Mouse (Mus musculus): ENCODE measurements around the gene Asb8.

Gene Asb8

GRCm38 (mm10) chr15:98116287-98116686 lies 49.1 kb downstream of the Asb8 start:
- no peak for DNase-seq (ENCODE audit: low spot score)

GRCm38 (mm10) chr15:98115779-98116163 lies 49.7 kb downstream of the Asb8 start:
- no peak for DNase-seq (ENCODE audit: low spot score)

GRCm38 (mm10) chr15:98114852-98115778 lies 50.3 kb downstream of the Asb8 start:
- no peak for DNase-seq (ENCODE audit: low spot score)

- no peak for DNase-seq (ENCODE audit: low spot score)
Observed at GRCm38 (mm10) chr15:98114098-98114851, 51.1 kb downstream of the Asb8 start.

GRCm38 (mm10) chr15:98111791-98112190 lies 53.6 kb downstream of the Asb8 start:
- peak; percentile 80 for DNase-seq (ENCODE audit: low spot score)

GRCm38 (mm10) chr15:98108297-98109152 lies 56.9 kb downstream of the Asb8 start:
- peak; percentile 87 for DNase-seq (ENCODE audit: low spot score)

GRCm38 (mm10) chr15:98107703-98108296 lies 57.6 kb downstream of the Asb8 start:
- peak; percentile 37 for DNase-seq (ENCODE audit: low spot score)

GRCm38 (mm10) chr15:98107230-98107629 lies 58.2 kb downstream of the Asb8 start:
- no peak for DNase-seq (ENCODE audit: low spot score)

GRCm38 (mm10) chr15:98106506-98106905 lies 58.9 kb downstream of the Asb8 start:
- peak; percentile 58 for DNase-seq (ENCODE audit: low spot score)

GRCm38 (mm10) chr15:98102401-98102800 lies 63.0 kb downstream of the Asb8 start:
- no peak for DNase-seq (ENCODE audit: low spot score)

GRCm38 (mm10) chr15:98098519-98098918 lies 66.9 kb downstream of the Asb8 start:
- DNase-seq (ENCODE audit: low spot score): no peak

- no peak for DNase-seq (ENCODE audit: low spot score)
Observed at GRCm38 (mm10) chr15:98096957-98097356, 68.5 kb downstream of the Asb8 start.

- DNase-seq (ENCODE audit: low spot score): no peak
Observed at GRCm38 (mm10) chr15:98094905-98095304, 70.5 kb downstream of the Asb8 start.

GRCm38 (mm10) chr15:98093121-98094011 lies 72.1 kb downstream of the Asb8 start, which contains the start of gene Senp1:
Gene Senp1, minus strand, starts transcription at chr15:98093744.
- peak; percentile 94 for DNase-seq (ENCODE audit: low spot score)

- DNase-seq (ENCODE audit: low spot score): no peak
Observed at GRCm38 (mm10) chr15:98092372-98093120, 72.9 kb downstream of the Asb8 start, which contains the start of gene Pfkm. Gene Pfkm, plus strand, starts transcription at chr15:98092589.

GRCm38 (mm10) chr15:98091841-98092240 lies 73.6 kb downstream of the Asb8 start:
- no peak for DNase-seq (ENCODE audit: low spot score)

- peak; percentile 46 for DNase-seq (ENCODE audit: low spot score)
Observed at GRCm38 (mm10) chr15:98089421-98090183, 75.8 kb downstream of the Asb8 start.

- DNase-seq (ENCODE audit: low spot score): no peak
Observed at GRCm38 (mm10) chr15:98088889-98089288, 76.5 kb downstream of the Asb8 start.

Measured in MN1 (cell line).